Mouse (Mus musculus): ENCODE measurements around the gene Chil1.

Gene Chil1

GRCm38 (mm10) chr1:134206085-134206484 lies 24.1 kb downstream of the Chil1 start:
- no peak for DNase-seq

- no peak for DNase-seq
Measured at GRCm38 (mm10) chr1:134210179-134210755, 28.3 kb downstream of the Chil1 start.

GRCm38 (mm10) chr1:134211043-134211442 lies 29.1 kb downstream of the Chil1 start:
- DNase-seq: no peak

- DNase-seq: no peak
Measured at GRCm38 (mm10) chr1:134211631-134212030, 29.7 kb downstream of the Chil1 start.

- DNase-seq: no peak
Measured at GRCm38 (mm10) chr1:134212351-134212750, 30.4 kb downstream of the Chil1 start.

GRCm38 (mm10) chr1:134213405-134213804 lies 31.4 kb downstream of the Chil1 start:
- DNase-seq: no peak

GRCm38 (mm10) chr1:134215059-134215458 lies 33.1 kb downstream of the Chil1 start:
- no peak for DNase-seq

- DNase-seq: no peak
Measured at GRCm38 (mm10) chr1:134215751-134216628, 34.0 kb downstream of the Chil1 start.

- DNase-seq: no peak
Measured at GRCm38 (mm10) chr1:134216629-134216971, 34.6 kb downstream of the Chil1 start.

- no peak for DNase-seq
Measured at GRCm38 (mm10) chr1:134217028-134217481, 35.1 kb downstream of the Chil1 start.

GRCm38 (mm10) chr1:134217942-134218341 lies 36.0 kb downstream of the Chil1 start:
- no peak for DNase-seq

GRCm38 (mm10) chr1:134219608-134220007 lies 37.6 kb downstream of the Chil1 start:
- no peak for DNase-seq

- no peak for DNase-seq
Measured at GRCm38 (mm10) chr1:134221172-134221571, 39.2 kb downstream of the Chil1 start.

- DNase-seq: no peak
Measured at GRCm38 (mm10) chr1:134222122-134223055, 40.4 kb downstream of the Chil1 start.

- DNase-seq: no peak
Measured at GRCm38 (mm10) chr1:134224649-134225227, 42.8 kb downstream of the Chil1 start.

- no peak for DNase-seq
Measured at GRCm38 (mm10) chr1:134225375-134225774, 43.4 kb downstream of the Chil1 start.

GRCm38 (mm10) chr1:134226739-134227138 lies 44.8 kb downstream of the Chil1 start:
- no peak for DNase-seq

- DNase-seq: no peak
Measured at GRCm38 (mm10) chr1:134229806-134230575, 48.0 kb downstream of the Chil1 start.

- DNase-seq: no peak
Measured at GRCm38 (mm10) chr1:134230638-134231228, 48.8 kb downstream of the Chil1 start.

- no peak for DNase-seq
Measured at GRCm38 (mm10) chr1:134231270-134231669, 49.3 kb downstream of the Chil1 start.

- DNase-seq: no peak
Measured at GRCm38 (mm10) chr1:134231681-134232080, 49.7 kb downstream of the Chil1 start.

- DNase-seq: no peak
Measured at GRCm38 (mm10) chr1:134232326-134232725, 50.4 kb downstream of the Chil1 start.
